Mouse (Mus musculus) gastrocnemius, postnatal 10 days (tissue): ENCODE results near the gene Gm10643. TPM values are rescaled to one million over a fixed set of nuclear protein-coding genes. Genes with fewer than 3 reads are reported as not detected.

Source experiments
- DNase-seq: peaks from one replicate; pipeline ENCODE4 v3.0.0; 2021; ENCODE audit warnings: mixed read lengths
- long read RNA-seq, 2 experiments: library from polyadenylated mRNA; stranded (forward); transcript quantifications; one replicate each; pipeline ENCODE4 v2.0.0; 2021
- total RNA-seq, 2 experiments: library from RNA; stranded (reverse); gene quantifications; 2 replicates each; pipeline ENCODE4 v1.2.3; 2021

Gm10643 gene
- total RNA-seq = 1 to 10 TPM; 1.6 to 1.9 TPM
- long read RNA-seq, experiment 1, partial matches to known transcripts = 0 of 1 reads
- long read RNA-seq, experiment 1, other reads (novel, unspliced or antisense) = 0 of 1 reads
- long read RNA-seq, experiment 2, partial matches to known transcripts = 0 of 2 reads
- long read RNA-seq, experiment 2, other reads (novel, unspliced or antisense) = 0 of 2 reads

DNA sequence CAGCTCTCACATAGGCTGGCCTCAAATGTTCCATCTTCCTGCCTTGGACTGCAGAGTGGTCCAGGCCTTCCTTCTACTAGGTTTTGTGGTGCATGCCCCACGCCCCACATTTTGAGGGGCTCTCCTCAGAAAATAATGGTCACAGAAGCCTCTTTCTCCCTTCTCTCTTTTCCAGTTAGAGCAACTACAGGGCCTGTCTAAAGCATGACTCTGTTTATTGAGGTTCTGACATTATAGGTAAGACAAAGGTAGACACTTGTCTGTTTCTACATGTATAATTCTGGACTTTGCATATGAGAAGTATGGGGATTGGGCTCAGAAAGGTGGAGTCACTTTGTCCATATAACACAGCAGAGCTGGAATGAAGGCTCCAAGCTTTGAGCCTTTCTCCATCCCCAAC lies at the start of gene Gm10643:
Gene Gm10643, minus strand, starts transcription at position 101 of the 400 bp plus-strand sequence.
- DNase-seq = no peak

DNA sequence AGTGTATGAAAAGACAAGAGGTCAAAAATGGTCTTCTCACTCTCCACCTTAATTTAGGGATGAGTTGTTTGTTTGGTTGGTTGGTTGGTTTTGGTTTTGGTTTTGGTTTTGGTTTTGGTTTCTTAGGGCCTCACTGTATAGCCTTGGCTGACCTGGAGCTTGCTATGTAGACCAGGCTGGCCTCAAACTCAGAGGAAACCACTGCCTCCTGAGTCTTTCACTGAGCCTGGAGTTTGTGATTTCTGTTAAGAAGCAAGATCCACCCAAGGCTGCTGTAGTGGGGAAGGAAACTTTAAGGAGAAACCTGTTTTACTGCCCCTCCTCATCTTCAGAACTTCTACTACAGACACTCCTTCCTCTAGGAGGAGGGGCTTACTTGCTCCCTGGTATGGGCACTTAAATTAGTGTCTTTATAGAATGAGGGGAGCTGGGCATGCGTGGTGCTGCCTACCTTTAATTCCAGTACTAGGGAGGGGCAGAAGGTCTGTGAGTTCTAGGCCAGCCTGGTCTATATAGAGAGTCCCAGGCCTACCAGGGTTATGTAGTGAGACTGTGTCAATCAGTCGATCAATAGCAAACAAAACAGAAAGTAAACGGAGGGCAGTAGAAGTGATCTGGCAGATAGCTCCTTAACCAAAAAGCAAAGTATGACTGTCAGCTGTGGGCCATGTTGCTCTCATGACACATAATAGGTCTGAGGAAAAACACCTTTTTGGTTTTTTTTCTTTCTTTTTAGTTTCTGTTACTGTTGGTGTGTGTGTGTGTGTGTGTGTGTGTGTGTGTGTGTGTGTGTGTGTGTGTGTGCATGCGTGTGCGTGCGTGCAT lies 41.5 kb upstream of the Gm10643 start:
- no peak for DNase-seq

DNA sequence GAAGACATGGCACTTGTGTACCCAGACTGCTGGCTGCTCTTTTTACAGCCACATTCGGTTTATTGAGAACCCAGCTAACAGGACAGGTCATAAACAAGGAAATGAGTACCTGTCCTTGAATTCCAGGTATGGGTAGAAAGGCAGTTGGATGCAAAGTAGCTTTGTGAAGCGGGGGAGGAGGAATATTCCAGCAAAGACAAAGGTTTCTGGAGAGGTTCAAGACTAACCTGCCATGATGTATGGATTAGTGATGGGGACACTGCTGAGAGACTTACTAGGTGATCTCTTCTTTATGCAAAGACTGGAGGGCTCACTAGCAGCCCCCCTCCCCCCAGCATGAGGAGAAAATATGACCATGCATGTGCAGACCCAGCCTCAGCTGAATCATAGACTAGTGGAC lies 40.7 kb upstream of the Gm10643 start:
- no peak for DNase-seq

DNA sequence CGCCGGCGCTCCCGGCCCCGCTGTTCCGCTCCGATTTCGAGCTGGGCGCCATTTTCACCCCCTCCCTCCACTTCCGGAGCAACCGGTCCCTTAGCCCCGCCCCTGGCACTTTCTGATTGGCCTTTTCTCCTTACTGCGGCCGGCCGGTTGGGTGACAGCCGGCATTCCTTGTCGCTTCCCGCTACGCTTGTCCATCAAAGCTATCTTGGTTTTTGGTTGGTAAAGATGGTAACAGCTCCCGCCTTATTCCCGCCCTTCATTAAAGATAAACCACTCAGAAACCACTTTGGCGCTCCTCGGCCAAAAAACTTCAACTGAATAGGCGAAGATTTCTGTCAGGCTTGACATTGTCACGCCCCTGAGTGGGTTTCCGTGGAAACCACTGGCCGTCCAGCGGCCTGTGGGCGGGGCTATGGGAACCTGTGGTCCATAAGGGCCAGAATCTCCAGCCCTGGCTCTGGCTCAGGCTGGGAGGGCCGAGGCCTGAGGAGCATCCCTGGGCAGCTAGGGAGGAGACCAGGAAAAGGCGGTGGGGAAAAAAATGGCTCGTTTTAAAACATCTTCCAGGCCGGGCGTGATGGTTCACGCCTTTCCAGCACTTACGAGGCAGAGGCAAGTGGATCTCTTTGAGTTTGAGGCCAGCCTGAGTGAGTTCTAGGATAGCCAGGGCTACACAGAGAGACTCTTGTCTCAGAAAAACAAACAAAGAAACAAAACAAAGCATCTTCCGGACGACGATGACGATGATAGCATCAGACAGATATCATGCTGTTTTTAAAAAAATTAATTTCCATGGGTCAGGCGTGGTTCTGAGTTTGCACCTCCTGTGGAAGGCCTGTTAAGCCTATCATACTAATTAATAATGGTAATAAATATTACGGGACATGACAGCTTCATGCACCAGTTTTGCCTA lies 40.0 kb upstream of the Gm10643 start, which contains the start of gene Dcaf15:
Gene Dcaf15, minus strand, starts transcription at position 72 of the 913 bp plus-strand sequence.
- peak; percentile 97 for DNase-seq

DNA sequence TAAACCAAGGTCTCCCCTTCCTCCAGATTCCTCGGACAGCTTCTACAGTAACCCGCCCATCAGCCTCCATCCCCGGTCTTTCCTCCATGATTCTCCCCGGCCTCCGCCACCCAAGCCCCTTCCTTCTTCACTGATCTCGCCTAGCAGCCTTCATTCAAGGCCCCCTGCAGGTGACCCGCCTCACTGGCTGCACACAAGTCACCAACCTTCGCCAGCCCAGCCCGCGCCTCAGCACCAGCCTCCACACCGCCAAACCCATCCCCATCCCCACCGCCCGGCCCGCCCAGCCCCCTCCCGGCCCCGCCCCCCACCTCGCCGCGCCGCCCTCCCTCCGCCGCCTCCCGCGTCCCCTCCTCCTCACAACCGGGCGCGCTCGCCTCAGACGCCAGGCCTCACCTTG lies 39.3 kb upstream of the Gm10643 start:
- DNase-seq = no peak

DNA sequence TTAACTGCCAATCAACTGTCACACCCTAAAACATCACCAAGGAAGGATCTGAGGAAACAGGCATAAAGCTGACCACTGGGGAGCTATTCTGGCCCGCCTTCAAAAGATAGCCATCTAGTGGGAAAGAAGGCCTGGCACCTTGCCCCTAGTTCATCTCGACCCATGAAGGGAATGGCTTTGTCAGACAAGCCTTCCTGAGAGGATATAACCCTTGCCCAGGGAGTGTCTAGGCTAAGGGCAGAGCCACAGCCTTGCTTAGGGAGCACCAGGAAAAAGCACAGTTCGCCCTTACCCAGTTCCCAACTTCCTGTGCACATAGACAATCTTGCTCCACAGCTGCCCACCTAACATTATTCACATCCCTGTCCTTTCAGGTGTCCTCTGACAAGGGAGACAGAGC lies 38.7 kb upstream of the Gm10643 start:
- DNase-seq = no peak

DNA sequence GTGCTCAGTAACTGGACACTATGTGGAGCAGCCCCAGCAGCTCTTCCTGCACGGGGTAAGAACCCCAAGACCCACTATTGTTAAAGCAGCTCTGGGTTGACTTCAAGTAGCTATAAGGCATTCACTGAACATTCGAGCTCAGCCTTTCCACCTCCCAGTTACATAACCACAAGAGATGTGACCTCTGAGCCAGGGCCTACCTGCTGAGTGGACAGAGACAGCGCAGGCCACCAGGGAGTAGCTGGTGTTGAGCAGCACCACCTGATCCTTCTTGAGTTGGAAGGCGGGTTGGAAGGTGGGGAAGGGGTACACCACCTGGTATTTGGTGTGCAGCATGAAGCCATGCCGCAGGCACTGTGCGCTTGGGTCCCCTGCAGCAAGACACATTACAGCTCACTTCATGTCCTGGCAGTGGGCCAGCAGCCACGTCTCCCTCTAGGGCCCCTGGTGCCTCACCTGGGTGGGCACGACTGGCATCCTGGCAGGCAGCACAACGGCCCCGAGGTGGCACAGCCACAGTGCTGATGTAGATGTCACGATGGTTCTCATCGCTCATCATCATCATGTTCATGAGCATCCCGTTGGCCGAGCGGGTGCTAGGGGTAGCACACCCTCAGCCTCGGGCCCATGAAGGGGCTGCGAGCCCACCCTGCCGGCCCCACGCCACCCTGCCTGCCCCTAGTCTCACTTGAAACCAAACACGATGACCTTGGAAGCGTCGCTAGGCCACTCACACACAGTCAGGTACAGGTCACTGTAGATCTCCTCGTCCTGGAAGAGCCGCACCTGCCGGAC lies 36.7 kb upstream of the Gm10643 start:
- DNase-seq = no peak

DNA sequence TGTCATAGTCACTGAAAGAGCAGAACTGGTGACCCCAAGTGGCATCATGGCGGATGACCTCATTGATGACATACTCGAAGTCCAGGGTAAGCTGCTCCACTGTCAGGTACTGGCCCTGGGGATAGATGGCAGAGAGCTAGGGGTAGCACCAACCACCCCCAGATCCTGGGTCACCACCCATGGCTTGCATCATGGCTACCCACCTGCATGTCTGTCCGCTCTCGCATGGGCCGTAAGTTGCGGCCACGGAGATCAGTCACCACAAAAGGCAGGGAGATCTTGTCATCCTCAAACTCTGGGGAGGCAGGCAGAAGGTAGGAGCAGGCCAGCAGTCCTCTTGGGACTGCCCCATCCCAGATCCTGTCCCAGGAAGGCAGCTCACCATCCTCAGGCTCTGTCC lies 33.4 kb upstream of the Gm10643 start:
- no peak for DNase-seq

DNA sequence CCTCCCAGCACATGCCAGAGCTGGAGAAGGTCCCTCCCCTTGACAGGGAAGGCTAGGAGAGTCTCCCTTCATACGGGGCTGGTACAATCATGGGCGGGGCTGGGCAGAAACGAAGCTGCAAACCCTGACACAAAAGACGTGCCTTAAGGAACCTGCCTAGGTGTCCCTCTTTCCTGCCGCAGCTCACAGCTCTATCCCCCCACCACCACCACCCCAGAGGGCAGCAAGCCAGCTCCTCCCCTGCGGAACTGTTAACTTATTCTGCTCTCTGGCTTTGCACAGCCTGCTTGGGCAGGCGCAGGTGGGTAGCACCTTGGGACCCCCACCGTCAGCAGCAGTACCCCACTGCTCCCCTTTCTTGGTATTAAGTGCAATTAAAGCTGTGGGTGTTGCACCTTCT lies 31.1 kb upstream of the Gm10643 start:
- DNase-seq = no peak

DNA sequence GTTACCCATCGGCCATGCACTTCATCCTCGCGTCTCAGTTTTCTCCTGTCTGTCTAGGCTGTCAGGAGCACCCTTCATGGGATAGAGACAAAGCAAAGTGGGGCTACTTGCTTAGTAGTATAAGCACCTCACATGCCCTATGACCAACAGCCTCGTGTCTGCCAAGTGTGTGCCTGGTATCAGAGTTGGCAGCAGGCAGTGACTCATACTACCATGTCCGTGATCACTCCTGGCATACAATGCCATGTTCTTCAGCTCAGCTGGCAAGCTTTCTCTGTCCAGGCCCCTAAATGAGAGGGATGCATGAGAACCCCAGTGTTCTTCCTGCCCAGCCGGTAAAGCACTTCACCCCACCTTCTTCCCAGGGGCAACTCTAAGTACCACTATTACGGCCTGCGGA lies 25.6 kb upstream of the Gm10643 start:
- DNase-seq = no peak

DNA sequence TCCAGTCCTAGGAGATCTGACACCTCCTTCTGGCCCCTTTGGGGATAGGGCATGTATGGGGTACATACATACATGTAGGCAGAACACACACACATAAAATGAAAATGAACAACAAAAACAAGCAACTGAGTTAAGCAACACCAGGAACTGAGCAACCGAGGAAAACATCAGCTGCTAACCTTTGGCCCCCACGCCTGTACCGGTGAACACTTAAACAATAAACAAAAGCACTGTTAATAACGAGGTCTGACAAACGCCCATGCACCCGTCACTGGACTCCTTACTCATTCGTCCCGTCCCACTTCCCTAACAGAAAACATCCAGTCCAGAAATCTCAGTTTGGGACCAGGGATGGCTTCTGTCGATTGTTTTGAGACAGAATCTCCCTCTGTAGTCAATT lies 24.3 kb upstream of the Gm10643 start:
- DNase-seq = no peak

DNA sequence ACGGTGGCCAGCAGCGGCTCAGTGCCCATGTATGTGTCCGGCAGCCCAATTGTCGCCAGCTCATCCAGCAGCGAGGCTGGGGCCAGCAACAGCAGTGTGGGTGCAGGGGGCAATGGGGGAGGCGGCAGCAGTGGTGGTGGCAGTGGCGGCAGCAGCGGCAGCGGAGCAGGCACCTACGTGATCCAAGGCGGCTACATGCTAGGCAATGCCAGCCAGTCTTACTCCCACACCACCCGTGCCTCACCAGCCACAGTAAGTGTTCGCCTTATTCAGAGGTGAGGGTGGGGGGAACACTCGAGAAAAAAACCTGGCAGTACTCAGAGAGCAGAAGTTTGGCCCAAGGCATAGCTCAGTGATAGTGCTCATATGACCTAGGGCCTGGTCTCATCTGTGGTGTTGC lies 22.9 kb upstream of the Gm10643 start:
- no peak for DNase-seq

DNA sequence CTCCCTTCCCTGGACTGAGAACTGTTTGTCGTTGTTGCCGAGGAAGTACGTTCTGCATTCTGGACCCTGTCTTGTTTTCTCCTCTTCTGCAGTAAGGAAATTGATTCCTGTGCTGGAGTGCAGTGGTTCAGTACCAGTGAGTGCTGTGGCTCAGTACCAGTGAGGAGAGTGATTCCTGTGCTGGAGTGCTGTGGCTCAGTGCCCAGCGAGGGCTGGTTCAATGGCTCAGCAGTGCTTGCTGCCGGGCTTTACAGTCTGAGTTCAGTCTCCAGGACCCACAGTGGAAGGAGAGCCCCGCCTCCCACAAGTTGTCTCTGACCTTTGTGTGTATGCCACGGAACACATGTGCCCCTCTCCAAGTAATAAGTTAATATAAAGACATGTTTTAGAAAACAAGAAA lies 22.2 kb upstream of the Gm10643 start:
- no peak for DNase-seq

DNA sequence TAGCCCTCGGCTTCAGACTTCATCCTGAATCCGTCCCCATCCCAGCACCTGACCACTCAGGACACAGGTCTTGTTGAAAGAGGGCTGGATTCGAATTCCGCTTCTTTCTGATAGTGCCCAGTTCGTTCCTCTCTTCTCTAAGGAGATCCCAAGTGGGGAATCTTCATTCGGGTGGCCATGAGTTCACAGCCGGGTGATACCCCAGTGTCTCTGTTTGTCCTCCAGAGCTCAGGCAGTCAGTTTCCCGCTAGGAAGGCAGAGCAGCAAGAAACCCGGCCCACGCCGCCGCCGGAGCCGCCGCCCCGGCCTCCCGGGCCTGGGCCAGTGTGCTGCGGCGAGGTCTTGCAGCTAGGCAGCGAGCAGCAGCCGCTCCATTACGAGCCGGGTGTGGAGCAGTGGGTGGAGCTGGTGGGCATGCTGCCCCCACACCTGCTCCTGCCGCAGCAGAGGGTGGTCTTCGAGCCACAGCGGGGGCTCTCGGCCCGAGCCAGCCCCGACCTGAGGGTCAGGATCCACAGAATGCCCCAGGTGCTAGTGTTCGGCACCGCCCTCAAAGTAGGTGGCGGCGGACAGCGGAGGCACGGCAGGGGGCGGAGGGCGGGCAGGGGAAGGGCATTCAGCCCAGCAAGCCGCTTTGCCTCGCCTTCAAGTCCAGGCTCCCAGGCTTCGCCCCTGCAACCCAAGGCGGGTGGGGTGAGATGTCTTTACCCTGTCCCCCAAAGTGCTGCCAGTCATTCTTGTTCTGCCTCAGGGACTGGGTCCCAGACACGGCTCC lies 19.6 kb upstream of the Gm10643 start:
- no peak for DNase-seq

DNA sequence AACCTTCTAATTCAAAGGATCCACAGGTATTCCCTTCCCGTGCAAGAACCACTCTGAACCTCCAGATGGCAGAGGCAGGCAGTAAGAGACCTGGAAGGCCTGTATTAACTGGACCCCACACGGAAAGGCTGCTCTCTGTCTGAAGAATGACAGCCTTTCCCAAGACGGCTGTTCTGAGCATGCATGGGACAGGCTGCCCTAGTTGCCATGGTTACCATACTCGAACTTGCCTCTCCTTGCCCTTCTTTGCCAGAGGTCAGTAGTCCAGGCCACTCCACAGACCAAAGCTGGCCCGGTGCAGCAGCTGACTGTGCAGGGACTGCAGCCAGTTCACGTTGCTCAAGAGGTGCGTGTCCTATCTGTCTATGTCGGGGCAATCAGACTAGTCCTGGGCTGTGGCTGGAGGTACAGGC lies 18.9 kb upstream of the Gm10643 start:
- peak; percentile 47 for DNase-seq

DNA sequence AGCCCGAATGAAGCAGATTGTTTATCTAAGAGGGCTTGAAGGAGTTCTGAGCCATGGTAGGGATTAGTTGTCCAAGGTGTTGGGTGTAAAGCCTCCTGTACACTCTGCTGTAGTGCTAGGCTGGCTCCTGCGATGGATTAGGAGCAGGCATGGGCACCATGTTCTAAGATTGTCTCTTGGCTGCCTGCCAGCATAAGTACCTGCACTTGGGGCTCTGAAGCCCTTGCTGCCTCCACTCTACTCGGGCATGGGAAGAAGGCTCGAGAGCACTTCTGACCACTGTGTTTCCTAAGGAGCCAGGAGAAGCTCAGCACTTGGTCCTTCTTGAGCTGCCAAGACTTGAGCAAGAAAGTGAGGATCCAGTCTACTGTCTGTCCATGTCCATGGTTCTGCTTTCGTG lies 14.3 kb upstream of the Gm10643 start:
- no peak for DNase-seq

DNA sequence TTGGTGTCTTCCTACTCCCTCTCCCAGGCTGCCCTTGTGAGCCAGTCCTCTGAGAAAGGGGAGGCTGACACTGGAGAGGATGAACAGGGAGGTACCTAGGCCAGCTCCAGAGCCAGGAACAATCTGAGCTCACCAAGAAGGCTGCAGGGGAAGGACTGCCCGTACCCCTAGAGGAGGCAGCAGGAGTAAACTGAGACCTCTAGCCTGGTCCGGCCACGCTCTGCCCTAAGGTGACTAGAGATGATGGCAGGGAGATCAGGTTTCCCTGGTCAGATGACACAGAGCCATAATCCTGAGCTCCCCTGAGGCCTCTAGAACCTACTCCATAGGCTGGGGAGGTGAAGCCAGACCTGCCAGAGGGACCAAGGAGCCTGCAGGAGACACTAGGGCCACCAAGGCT lies 11.9 kb upstream of the Gm10643 start:
- DNase-seq = no peak

DNA sequence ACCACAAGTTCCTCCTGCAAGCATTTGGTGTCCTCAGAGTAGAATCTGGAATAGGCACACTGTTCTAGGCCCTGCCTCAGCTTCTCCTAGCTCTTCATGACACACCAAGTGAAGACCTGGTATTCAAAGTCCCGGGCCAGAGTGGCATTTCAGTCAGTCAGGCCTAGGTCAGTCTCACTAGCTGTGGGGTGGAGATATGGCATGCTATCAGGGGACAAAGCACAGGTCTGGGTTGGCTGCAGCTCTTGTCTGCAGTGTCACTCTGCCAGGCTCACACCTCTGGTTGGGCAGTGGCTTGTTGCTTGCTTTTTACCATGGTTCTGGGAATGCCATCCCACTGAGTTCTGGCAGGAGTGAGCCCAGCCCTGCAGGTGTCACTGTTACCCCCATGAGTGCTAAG lies 11.5 kb upstream of the Gm10643 start:
- no peak for DNase-seq

DNA sequence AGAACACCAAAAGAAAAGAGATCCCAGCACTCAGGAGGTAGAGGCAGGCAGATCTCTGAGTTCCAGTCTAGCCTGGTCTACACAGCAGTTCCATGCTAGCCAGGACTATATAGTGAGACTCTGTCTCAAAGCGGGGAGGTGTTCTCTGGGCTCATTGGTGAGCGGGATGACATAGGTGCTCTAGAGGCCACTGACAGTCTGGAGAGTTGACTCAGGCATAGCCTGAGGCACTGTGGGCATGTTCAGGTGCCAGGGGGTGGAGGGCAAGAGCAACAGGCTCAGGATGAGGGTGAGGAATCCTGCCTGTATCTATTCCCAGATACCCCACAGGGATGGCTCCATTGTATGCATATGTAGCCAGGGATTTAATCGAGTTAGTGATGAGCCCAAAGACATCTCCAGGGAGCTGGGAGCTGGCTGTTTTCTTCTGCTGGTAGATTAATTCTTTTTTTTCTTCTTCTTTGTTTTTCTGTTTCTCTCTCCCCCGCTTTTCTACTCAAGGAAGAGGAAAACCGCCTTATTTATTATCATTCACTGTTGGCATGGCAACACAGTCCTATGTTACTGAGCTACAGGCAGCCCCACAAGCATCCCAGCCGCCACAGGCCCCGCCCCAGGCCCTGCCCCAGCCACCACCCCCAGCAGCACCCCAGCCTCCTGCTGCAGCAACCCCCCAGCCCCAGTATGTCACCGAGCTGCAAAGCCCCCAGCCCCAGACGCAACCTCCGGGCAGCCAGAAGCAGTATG lies 8.5 kb upstream of the Gm10643 start:
- no peak for DNase-seq

DNA sequence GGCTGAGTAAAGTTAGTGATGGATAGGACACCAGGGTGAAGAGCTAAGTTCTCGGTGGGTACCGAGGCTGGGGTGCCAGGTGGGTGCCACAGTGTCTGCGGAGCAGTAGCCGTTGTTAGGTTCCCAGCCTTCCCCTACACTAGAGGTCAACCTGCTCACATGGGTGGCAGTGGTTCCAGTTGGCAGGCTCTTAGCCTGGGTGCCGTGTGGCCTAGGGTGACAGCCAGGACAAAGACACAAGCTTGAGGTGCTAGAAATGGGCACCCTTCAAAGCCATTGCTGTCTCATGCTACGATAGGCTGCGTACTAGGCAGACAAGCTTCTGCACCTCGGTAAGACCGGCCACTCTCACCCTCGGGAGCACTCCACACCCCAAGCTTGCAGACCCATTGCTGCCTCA lies 7.4 kb upstream of the Gm10643 start:
- DNase-seq = no peak

DNA sequence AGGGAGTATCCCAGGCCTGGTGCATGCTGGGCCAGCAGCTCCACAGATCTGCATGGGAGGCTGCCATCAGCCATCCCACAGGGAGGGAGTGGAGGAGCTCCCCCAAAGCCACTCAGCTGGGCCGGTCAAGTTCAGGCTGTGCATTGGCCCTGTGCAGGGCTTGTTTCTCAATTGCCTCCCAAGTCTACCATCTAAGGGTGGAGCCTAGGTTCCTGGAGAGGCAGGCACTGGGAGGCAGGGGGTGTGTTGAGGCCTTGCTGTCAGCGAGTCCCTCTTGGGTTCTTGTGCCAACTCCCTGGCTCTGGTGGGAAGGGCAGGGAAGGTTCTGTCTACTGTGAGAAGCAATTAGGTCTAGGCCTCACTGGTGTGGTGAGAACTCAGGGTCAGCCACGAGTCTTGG lies 7.0 kb upstream of the Gm10643 start:
- DNase-seq = no peak
